Mouse (Mus musculus) right cerebral cortex, postnatal 14 days (tissue): ENCODE data around the gene Ptprm.

Experiments used
- DNase-seq: peaks from one replicate; pipeline ENCODE4 v3.0.0; 2022

Gene Ptprm

DNA sequence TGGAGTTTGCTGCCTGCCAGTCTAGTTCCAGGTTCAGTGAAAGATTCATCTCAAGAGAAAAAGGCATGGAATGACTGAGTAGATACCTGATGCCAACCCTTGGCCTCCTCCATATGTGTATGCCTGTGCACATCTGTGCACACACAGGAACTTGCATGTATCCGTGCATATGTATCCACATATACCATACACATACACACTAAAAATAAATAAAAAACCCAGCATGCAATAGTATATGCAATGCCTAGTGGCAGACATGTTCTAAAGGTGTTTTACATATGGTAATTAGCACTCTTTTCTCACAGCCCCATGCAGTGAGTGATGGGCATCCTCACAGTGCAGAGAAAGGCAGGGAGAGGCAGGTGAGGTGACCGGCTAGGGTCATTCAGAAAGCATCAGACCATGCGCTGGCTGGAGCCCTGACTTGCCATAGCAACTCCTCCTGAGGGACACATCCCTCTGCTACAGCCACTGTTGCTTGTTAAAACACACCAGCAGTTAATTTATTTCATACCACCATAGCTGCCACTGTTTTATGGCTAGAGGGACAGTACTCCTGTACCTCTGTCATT is 734.9 kb downstream of the Ptprm start:
- DNase-seq = no peak
